Mouse (Mus musculus) hindbrain, embryonic 15.5 days (tissue): ENCODE measurements around the gene Srcap. TPM values are rescaled to one million over a fixed set of nuclear protein-coding genes. Genes with fewer than 3 reads are reported as not detected.
"Not testable (repeated sequence)": the region's sequence is repeated elsewhere in the genome, so short reads cannot be mapped to it uniquely, and the experiment has no call there.

Experiments used
- ATAC-seq: fragments of 200-750 bp; cut with Nextera tagmentation; 2 replicates; pipeline ENCODE4 v1.8.0; 2017; ENCODE audit warnings: low read depth, moderate number of reproducible peaks, moderate TSS enrichment; ENCODE audit not compliant: low FRiP score
- H3K27ac ChIP-seq: fragments of 300-500 bp; sonication (generic); replicated peaks from 2 replicates; pipeline ENCODE4 v1.5.1; 2015; ENCODE audit warnings: mild to moderate bottlenecking, inconsistent platforms
- H3K27me3 ChIP-seq: fragments of 300-500 bp; sonication (generic); 2 replicates; pipeline ENCODE4 v1.6.1; 2015; ENCODE audit warnings: control low read depth, inconsistent platforms
- H3K36me3 ChIP-seq: fragments of 300-500 bp; sonication (generic); 2 replicates; pipeline ENCODE4 v1.6.1; 2015; ENCODE audit warnings: control low read depth, inconsistent platforms
- H3K4me1 ChIP-seq: fragments of 300-500 bp; sonication (generic); replicated peaks from 2 replicates; pipeline ENCODE4 v1.6.1; 2015; ENCODE audit warnings: control low read depth, inconsistent platforms
- H3K4me2 ChIP-seq: fragments of 300-500 bp; sonication (generic); 2 replicates; pipeline ENCODE4 v1.6.1; 2015; ENCODE audit warnings: moderate library complexity, mild to moderate bottlenecking, inconsistent platforms
- H3K4me3 ChIP-seq: fragments of 300-500 bp; sonication (generic); 2 replicates; pipeline ENCODE4 v1.5.1; 2015; ENCODE audit warnings: mild to moderate bottlenecking, inconsistent platforms
- H3K9ac ChIP-seq: fragments of 300-500 bp; sonication (generic); 2 replicates; pipeline ENCODE4 v1.6.1; 2015; ENCODE audit warnings: inconsistent platforms
- H3K9me3 ChIP-seq: fragments of 300-500 bp; sonication (generic); 2 replicates; pipeline ENCODE4 v1.6.1; 2016; ENCODE audit warnings: control low read depth, inconsistent platforms
- WGBS: fragments of 180-500 bp; shearing (Covaris S2); methylation state at CpG from one replicate; pipeline ENCODE4 v1.1.7; 2015; 5-methylcytosine and 5-hydroxymethylcytosine counted together
- polyA plus RNA-seq: library from polyadenylated mRNA; unstranded; fragments of >200 nt; fragmentation: Nextera tagmentation; extraction: Ambion mirVana; gene quantifications from 2 replicates; pipeline ENCODE4 v1.2.1, GENCODE M21; 2015

The Srcap gene
- polyA plus RNA-seq: 57.2 and 57.4 TPM in 2 replicates

DNA sequence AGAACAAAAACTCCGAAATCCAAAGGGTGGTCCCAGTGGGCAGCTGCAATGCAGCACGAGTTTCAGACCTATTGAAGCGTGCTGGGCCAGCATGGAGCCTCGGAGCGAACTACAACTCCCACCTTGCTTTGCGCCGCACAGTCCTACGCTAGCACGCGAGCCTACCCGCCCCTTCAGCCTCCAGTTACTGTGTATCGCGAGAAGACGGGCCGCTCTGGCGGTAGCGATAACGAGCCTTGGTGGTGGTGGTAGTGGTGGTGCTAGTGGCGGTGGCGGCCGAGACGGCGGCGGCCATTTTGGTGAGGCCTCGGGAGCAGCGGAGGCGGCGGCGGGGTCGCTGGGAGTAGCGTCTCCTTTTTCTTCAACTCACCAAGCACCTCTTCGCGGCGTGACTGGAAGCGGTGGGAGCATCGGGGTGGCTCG is at the start of gene Srcap:
Srcap (plus strand) TSS at position 176 of the 423 bp plus-strand sequence.
- Histone ChIP-seq H3K4me1 (peaks cover 23% of the 10 kb centered on the region), H3K36me3 (peaks cover 19% of the 10 kb centered on the region), H3K9ac (peak within 1 kb of the TSS; percentile 91), H3K9me3 (no peaks in the 10 kb centered on the region), H3K4me2 (peak within 1 kb of the TSS; percentile 56), H3K27me3 (no peaks in the 10 kb centered on the region), H3K27ac (peak within 1 kb of the TSS; percentile 99), H3K4me3 (peak within 1 kb of the TSS; percentile 93)
- under 1% methylated on average over 37 of the region's 37 CpGs for WGBS
- peak; percentile 98 for ATAC-seq

DNA sequence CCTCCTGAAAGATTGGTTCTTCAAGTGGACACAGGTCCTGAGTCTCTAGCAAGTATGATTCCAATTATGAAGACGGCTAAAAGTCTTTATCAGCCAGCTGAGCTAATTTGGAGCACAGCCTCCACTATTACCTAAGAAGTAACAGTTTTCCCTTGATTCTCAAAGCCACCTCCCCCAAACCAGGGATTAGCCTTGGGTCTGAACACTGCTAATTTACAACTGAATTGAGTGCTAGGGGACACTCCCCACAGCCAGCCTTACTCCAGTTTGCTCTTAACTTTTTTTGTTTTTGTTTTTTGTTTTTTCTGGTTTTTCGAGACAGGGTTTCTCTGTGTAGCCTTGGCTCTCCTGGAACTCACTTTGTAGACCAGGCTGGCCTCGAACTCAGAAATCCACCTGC is 46.6 kb upstream of the Srcap start:
- Histone ChIP-seq H3K9ac (no peak overlapping the region), H3K4me3 (no peak overlapping the region), H3K9me3 (no peaks in the 10 kb centered on the region), H3K27ac (no peak overlapping the region), H3K36me3 (peaks cover 6% of the 10 kb centered on the region; the same call in 1 of the 2 replicates), H3K4me1 (peaks cover 12% of the 10 kb centered on the region), H3K27me3 (no peaks in the 10 kb centered on the region), H3K4me2 (no peak overlapping the region)
- WGBS: 96% methylated on average over 3 of the region's 3 CpGs
- no peak for ATAC-seq

DNA sequence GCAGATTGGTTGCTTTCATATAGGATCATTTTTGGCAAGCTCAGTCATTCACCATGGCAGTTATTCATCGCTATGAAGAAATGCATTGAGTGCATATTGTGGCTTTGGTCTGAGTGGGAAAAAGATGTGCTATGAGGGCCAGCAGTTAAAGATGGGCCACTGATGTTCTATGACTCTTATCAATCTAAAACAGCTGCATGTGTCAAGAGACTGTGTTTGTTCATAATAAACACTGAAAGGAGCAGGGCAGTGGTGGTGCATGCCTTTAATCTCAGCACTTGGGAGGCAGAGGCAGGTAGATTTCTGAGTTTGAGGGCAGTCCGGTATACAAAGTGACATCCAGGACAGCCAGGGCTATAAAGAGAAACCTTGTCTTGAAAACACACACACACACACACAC is 46.1 kb upstream of the Srcap start:
- H3K4me2 ChIP-seq, H3K4me3 ChIP-seq, H3K9ac ChIP-seq, H3K36me3 ChIP-seq, H3K27ac ChIP-seq, H3K9me3 ChIP-seq, H3K27me3 ChIP-seq, ATAC-seq: not testable (repeated sequence)
- peaks cover 12% of the 10 kb centered on the region for H3K4me1 ChIP-seq
- WGBS: 97% methylated on average over 2 of the region's 2 CpGs

DNA sequence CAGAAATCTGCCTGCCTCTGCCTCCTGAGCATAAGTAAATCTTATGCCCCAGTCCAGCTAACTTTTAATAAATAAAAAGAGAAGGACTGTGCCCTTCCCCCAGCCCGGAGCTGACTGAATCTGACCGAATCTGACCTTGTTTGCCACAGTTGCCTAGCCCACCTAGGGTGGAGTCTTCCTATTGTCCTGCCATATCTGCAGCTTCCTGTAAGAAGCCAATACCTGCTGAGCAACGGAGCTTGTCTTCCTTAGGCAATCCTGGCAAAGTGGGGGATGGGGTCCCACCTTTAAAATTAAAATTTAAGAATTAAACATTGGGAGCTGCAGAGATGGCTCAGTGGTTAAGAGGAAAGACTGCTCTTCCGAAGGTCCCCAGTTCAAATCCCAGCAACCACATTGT is 45.2 kb upstream of the Srcap start:
- no peak overlapping the region for H3K4me2 ChIP-seq
- H3K4me1 ChIP-seq: peaks cover 12% of the 10 kb centered on the region
- H3K9me3 ChIP-seq: no peaks in the 10 kb centered on the region
- ATAC-seq: no peak
- WGBS: 92% methylated on average over 4 of the region's 4 CpGs
- no peak overlapping the region for H3K4me3 ChIP-seq
- no peak overlapping the region for H3K27ac ChIP-seq
- H3K9ac ChIP-seq: no peak overlapping the region
- no peaks in the 10 kb centered on the region for H3K27me3 ChIP-seq
- H3K36me3 ChIP-seq: 0 out of 2 replicates have a peak, but pooled peaks cover 5% of the 10 kb centered on the region

DNA sequence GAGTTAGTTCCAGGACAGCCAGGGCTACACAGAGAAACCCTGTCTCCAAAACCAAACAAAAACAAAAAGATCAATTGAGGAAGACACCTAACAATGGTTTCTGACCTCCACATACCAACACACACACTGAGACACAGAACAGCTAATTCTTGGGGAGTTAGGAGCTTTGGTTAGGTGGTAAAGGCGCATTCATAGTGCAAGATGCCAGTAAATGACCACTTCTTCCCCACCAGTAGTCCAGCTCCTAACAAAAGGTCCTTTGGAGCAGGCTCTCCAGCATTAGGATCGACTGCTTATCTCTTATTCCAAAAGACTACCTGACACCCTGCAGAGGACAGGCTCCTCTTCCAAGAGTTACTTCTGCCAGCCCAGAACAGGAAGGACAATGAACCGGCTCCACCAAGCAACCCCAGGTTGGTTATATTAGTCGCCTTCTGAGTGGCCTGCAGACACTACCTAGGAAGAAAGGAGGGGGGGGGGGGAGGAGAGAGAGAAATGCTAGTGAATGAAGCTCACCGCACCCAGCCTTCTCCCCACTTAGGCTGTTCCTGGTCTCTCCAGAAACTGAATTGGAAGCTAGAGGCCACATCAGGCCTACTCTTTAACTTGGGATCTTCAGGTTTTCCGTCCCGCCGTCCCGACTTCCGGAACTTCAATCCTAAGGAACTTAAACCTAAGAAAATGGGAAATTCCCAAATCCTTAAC is 41.6 kb upstream of the Srcap start:
- Histone ChIP-seq H3K36me3 (peaks cover 22% of the 10 kb centered on the region), H3K4me1 (peaks cover 31% of the 10 kb centered on the region), H3K27ac (peak overlapping the region; percentile 99), H3K4me2 (peak overlapping the region; percentile 81), H3K4me3 (peak overlapping the region; percentile 89), H3K9ac (peak overlapping the region; percentile 54), H3K27me3 (no peaks in the 10 kb centered on the region), H3K9me3 (no peaks in the 10 kb centered on the region)
- WGBS: 9% methylated on average over 10 of the region's 10 CpGs
- no peak for ATAC-seq

DNA sequence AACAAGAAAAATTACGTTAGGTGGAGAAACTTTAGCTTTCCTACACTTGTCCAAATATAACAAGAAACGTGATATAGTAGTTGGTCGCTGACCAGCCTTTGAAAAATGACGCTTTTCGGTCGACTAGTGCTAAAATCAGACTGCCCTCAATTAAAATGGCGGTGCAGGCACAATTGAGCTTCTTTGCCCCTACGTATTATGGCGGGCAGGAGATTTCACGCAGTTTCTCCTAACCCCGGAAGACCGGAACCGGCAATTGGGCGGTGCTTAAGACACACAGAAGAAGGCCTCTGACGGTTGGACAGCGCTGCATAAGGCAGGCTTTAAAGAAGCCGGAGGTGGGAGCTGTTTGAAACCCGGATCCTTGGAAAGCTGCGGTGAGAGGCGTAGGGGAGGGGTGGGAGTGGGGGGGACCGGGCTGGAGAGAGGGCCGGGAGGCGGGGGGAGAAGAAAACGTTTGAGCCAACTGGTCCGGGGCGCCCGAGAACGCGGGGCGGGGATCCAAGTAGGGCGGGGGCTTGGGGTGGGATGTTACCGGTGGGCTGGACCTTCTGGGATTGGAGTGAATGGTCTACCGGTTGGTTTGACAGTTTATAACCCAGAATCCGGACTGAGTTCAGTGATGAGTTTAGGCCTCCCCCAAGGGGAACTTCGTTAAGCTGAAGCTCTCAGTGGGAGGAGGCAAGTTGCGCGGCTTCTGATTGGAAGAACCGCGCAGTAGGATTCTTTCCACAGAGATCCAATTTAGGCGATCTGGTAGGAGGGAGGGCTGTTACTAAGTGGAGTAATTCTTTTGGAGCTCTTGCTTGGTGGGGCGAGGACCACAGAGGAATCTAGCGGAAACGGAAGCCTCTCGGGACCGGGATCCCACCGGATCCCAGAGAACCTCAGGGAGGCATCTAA is 40.8 kb upstream of the Srcap start:
- Histone ChIP-seq H3K36me3 (peaks cover 30% of the 10 kb centered on the region), H3K4me2 (peak overlapping the region; percentile 81), H3K27ac (peak overlapping the region; percentile 99), H3K4me3 (peak overlapping the region; percentile 89), H3K27me3 (no peaks in the 10 kb centered on the region), H3K4me1 (peaks cover 31% of the 10 kb centered on the region), H3K9ac (peak overlapping the region; percentile 97), H3K9me3 (no peaks in the 10 kb centered on the region)
- ATAC-seq: peak; percentile 95
- under 1% methylated on average over 46 of the region's 46 CpGs for WGBS

DNA sequence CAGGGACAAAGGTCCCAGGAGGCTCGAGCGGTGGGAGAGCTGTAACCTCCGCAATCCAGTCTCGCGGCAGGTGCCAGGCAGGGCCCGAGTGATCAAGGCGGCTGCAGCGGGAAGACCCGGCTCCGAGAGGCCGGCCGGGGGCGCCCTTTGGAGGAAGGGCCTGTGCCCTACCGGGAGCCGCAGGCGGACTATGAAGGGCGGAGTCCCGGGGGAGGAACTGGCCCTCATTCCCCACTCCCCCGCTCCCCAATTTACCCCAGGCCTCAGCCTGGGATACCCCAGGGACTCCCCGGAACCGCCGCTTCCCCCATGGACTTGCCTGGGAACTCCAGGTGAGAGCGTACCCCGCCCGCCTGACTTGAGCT is 40.2 kb upstream of the Srcap start:
- H3K27me3 ChIP-seq: no peaks in the 10 kb centered on the region
- peaks cover 33% of the 10 kb centered on the region for H3K36me3 ChIP-seq
- peak overlapping the region; percentile 99 for H3K27ac ChIP-seq
- peaks cover 34% of the 10 kb centered on the region for H3K4me1 ChIP-seq
- no peaks in the 10 kb centered on the region for H3K9me3 ChIP-seq
- ATAC-seq: peak; percentile 10
- H3K4me3 ChIP-seq: peak overlapping the region; percentile 89
- WGBS: under 1% methylated on average over 25 of the region's 25 CpGs
- peak overlapping the region; percentile 97 for H3K9ac ChIP-seq
- peak overlapping the region; percentile 81 for H3K4me2 ChIP-seq

DNA sequence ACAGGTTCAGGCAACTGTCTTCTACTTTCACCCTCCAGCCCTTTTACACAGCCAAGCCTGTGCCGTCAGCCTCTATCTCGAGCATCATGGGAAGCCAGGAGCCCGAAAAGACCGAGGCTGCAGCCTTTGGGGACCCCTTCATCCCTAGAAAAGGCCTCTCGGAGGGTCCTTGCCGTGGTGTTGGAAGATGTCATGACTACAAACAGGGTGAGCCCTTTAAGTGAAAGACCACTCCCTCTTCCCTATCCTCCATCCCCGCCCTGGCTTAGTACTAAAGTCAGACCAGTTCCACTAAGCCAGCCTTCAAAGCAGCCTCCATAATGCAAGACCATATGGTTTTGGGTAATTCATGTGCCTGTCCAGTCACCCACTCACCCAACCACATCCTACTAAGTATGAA is 39.7 kb upstream of the Srcap start:
- H3K36me3 ChIP-seq: peaks cover 33% of the 10 kb centered on the region
- H3K27ac ChIP-seq: peak overlapping the region; percentile 99
- peaks cover 39% of the 10 kb centered on the region for H3K4me1 ChIP-seq
- 0% methylated on average over 7 of the region's 7 CpGs for WGBS
- peak overlapping the region; percentile 89 for H3K4me3 ChIP-seq
- no peak for ATAC-seq
- peak overlapping the region; percentile 81 for H3K4me2 ChIP-seq
- H3K9me3 ChIP-seq: no peaks in the 10 kb centered on the region
- peak overlapping the region; percentile 97 for H3K9ac ChIP-seq
- H3K27me3 ChIP-seq: no peaks in the 10 kb centered on the region

DNA sequence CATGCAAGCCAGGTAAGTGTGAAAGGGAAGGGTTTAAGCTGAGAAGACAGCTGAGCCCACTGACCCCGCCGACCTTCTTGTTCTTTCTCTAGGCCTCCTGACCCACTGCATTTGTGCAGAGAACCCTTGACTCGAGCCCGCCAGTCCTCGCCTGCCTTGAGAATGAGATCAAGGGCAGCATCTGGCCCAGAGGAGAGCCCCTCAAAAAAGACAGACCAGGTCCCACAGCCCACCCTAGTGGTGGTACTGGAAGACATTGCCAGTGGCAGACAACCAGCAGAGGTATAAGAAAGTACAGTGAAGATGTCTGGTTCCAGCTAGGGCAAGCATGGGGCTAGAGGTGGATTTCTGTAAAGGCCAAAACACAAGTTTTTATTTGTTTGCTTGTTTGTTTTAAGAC is 38.1 kb upstream of the Srcap start:
- no peak overlapping the region for H3K27ac ChIP-seq
- no peak overlapping the region for H3K4me3 ChIP-seq
- H3K36me3 ChIP-seq: peaks cover 33% of the 10 kb centered on the region
- WGBS: 82% methylated on average over 5 of the region's 5 CpGs
- peaks cover 43% of the 10 kb centered on the region for H3K4me1 ChIP-seq
- no peak overlapping the region; the same call in 1 of the 2 replicates for H3K9ac ChIP-seq
- H3K27me3 ChIP-seq: no peaks in the 10 kb centered on the region
- no peak for ATAC-seq
- H3K4me2 ChIP-seq: no peak overlapping the region
- H3K9me3 ChIP-seq: no peaks in the 10 kb centered on the region

DNA sequence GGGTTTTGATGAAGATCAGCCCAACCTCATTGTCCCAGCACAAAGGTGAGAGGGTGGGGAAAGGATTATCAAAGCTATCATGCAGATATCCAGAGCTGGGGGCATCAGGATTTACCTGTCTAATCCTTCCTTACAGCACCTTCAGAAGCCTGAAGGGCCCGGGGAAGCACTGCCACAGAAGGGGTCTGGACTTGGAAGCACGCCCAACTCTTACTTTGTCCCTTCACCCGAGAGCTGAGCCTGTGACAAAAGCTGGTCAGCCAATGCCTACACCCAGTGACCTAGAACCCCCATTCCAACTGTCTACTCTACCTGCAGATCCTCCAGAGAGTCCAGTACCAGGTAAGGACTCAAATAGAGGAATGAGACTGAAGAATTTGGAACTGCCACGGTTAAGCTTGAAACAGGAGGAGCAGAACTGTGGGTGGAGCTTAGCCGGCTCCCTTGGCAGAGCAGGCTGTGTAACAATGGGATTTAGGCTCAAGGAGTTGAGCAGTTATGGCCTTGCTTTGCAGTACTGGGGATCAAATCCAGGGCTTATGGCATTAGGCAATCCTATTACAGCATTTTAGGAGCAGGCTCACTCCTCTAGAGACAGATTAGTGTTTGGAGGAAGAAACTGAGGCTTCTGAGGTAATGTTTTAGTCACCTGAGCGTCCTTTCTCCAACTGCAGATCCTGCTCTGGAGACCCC is 37.3 kb upstream of the Srcap start:
- no peak overlapping the region for H3K4me3 ChIP-seq
- peaks cover 33% of the 10 kb centered on the region for H3K36me3 ChIP-seq
- 85% methylated on average over 6 of the region's 6 CpGs for WGBS
- H3K4me1 ChIP-seq: peaks cover 39% of the 10 kb centered on the region
- H3K27me3 ChIP-seq: no peaks in the 10 kb centered on the region
- H3K27ac ChIP-seq: no peak overlapping the region
- H3K9ac ChIP-seq: no peak overlapping the region
- no peak overlapping the region for H3K4me2 ChIP-seq
- H3K9me3 ChIP-seq: no peaks in the 10 kb centered on the region
- ATAC-seq: no peak

DNA sequence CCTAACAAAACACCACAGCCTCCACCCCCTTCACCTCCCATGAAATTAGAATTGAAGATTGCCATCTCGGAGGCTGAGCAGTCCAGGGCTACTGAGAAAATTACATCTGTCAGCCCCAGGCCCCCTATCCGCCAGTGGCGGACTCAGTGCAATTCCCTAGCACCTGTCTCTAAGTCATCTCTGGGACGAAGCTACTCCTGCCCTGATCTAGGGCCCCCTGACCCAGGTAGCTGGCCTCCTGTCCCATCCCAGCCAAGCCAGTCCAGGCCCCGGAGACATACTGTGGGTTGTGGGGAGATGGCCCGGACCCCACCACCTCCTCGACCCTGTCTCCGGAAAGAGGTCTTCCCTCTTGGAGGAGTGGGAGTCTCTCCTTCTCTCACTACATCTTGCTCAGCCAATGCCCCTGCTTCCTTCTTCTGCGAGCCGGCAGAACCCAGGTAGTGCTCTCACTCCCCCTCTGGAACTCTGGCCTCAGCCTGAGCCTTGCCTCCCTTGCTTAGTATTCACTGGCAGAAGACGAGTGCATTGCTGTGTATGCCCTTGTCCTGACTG is 36.5 kb upstream of the Srcap start:
- H3K9ac ChIP-seq: no peak overlapping the region
- no peak for ATAC-seq
- peaks cover 39% of the 10 kb centered on the region for H3K4me1 ChIP-seq
- WGBS: 94% methylated on average over 11 of the region's 11 CpGs
- no peaks in the 10 kb centered on the region for H3K9me3 ChIP-seq
- no peaks in the 10 kb centered on the region for H3K27me3 ChIP-seq
- H3K27ac ChIP-seq: no peak overlapping the region
- no peak overlapping the region for H3K4me2 ChIP-seq
- no peak overlapping the region for H3K4me3 ChIP-seq
- H3K36me3 ChIP-seq: peaks cover 33% of the 10 kb centered on the region
